Mouse (Mus musculus): Measurements from ENCODE around the gene Nfatc4.

GRCm38 (mm10) chr14:55882171-55882641, 59.3 kb downstream of the Nfatc4 start:
- no peak for TF ChIP-seq CTCF (conservative IDR thresholded peaks at IDR 0.05; ENCODE audit: insufficient read depth, insufficient read length, low read depth, low read length)
- no peak for TF ChIP-seq POLR2A (IDR thresholded peaks at IDR 0.05; ENCODE audit: low read depth, low read length)

Measured in kidney, adult 2 months (tissue).